Mouse (Mus musculus): Measurements from ENCODE around the gene Cdkal1.

DNA sequence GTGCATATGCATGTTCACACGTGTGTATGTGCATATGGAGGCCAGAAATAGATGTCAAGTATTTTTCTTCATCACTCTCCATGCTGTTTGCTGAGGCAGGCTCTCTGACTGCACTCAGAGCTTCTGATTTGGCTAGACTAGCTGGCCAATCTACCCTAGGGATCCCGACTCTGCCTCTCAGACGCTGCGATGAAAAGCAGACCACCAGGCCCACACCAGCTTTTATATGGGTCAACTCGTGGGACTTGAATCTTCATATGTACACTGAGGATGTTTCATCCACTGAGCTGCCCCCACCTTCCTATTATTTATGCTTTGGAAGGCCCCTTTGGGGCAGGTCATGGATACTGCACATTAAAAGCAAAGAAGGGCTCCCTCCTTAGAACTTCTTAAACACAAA lies 652.0 kb downstream of the Cdkal1 start:
- no peak for TF ChIP-seq POLR2A (IDR thresholded peaks at IDR 0.05; ENCODE audit: borderline replicate concordance, control insufficient read depth, low read depth, low read length)
- no peak for TF ChIP-seq CTCF (IDR thresholded peaks at IDR 0.05; ENCODE audit: control insufficient read depth, insufficient read depth, low read length)
